In genomic region chr1:89627650-89628049, GRCm38 (mm10) we compare ENCODE assay signal across 9 mouse cellular contexts.
DNase-seq lines count a peak whose midpoint lies in the region; ATAC-seq and TF ChIP-seq lines count a peak whose summit lies in the region.
"Had no signal": no experiment of that assay in that cellular context is flagged by ENCODE, and none has a peak within 500 bp of the region (broad histone marks: within the 10 kb centered on the region; RNA-seq: fewer than 3 reads in every experiment).

No protein-coding gene starts in this region.

- WGBS in kidney, postnatal 0 days = 49% methylated on average over 3 of the region's 3 CpGs
- 53% methylated on average over 3 of the region's 3 CpGs for WGBS in heart, embryonic 10.5 days
- 52% methylated on average over 3 of the region's 3 CpGs for WGBS in forebrain, embryonic 15.5 days

- no peaks in the 10 kb centered on the region for H3K36me3 ChIP-seq in kidney, postnatal 0 days (ENCODE audit: insufficient read depth, low read length)
- H3K36me3 ChIP-seq in heart, embryonic 10.5 days = peaks cover 13% of the 10 kb centered on the region
- H3K36me3 ChIP-seq in forebrain, embryonic 15.5 days = peaks cover 4% of the 10 kb centered on the region; the same call in 1 of the 2 replicates
- H3K36me3 ChIP-seq: heart, embryonic 15.5 days had no signal

- DNase-seq in kidney, postnatal 0 days (ENCODE audit: low spot score) = peak; percentile 16
- no peak for DNase-seq in kidney, postnatal 14 days
- DNase-seq in ES-CJ7 (ENCODE audit: low read depth, low spot score) = peak; percentile 46
- peak; percentile 75 for DNase-seq in brain, adult 2 months (ENCODE audit: low read depth, low spot score)
- DNase-seq in left cerebral cortex, postnatal 14 days (ENCODE audit: low spot score in 2 of 2) = peak; percentile 47 to 60
- DNase-seq in testis, postnatal 10 days (ENCODE audit: low spot score) = peak; percentile 68
- no peak for DNase-seq in heart, embryonic 10.5 days (ENCODE audit: low spot score)

- no peak overlapping the region for H3K4me3 ChIP-seq in kidney, postnatal 0 days (replicated peaks; ENCODE audit: low read depth, low read length)
- H3K4me3 ChIP-seq in heart, embryonic 10.5 days = no peak overlapping the region
- no peak overlapping the region for H3K4me3 ChIP-seq in forebrain, embryonic 15.5 days
- H3K4me3 ChIP-seq: heart, embryonic 15.5 days had no signal

- no peak overlapping the region for H3K9ac ChIP-seq in kidney, postnatal 0 days (ENCODE audit: low read depth, low read length)
- no peak overlapping the region for H3K9ac ChIP-seq in forebrain, embryonic 15.5 days (replicated peaks)
- H3K9ac ChIP-seq: heart, embryonic 15.5 days had no signal

- intact Hi-C loops in left cerebral cortex, postnatal 14 days (cut with DNase I) = loop anchor here (5.0 to 10.0 kb wide), 2 partner anchors 45 to 883 kb away; no protein-coding TSS in a partner anchor

- TF ChIP-seq CTCF in kidney, postnatal 0 days (IDR thresholded peaks at IDR 0.05; ENCODE audit: low read depth) = peak; percentile 60

- no peak for ATAC-seq in kidney, postnatal 0 days (replicated peaks; ENCODE audit: low FRiP score, low read depth)
- ATAC-seq in forebrain, embryonic 15.5 days (replicated peaks) = no peak

- no peaks in the 10 kb centered on the region for H3K9me3 ChIP-seq in kidney, postnatal 0 days (replicated peaks; ENCODE audit: low read length)
- H3K9me3 ChIP-seq in heart, embryonic 10.5 days = no peaks in the 10 kb centered on the region
- H3K9me3 ChIP-seq in forebrain, embryonic 15.5 days = no peaks in the 10 kb centered on the region
- H3K9me3 ChIP-seq: heart, embryonic 15.5 days had no signal

- no peaks in the 10 kb centered on the region for H3K27me3 ChIP-seq in kidney, postnatal 0 days (ENCODE audit: insufficient read depth, low read length)
- H3K27me3 ChIP-seq in heart, embryonic 10.5 days (ENCODE audit: insufficient read depth, poor library complexity, severe bottlenecking) = no peaks in the 10 kb centered on the region
- H3K27me3 ChIP-seq in forebrain, embryonic 15.5 days = no peaks in the 10 kb centered on the region
- H3K27me3 ChIP-seq: heart, embryonic 15.5 days had no signal

- H3K4me2 ChIP-seq in kidney, postnatal 0 days (ENCODE audit: low read length) = no peak overlapping the region
- H3K4me2 ChIP-seq in forebrain, embryonic 15.5 days (replicated peaks) = no peak overlapping the region
- H3K4me2 ChIP-seq: heart, embryonic 15.5 days had no signal

- no peak overlapping the region for H3K27ac ChIP-seq in kidney, postnatal 0 days
- no peak overlapping the region for H3K27ac ChIP-seq in heart, embryonic 10.5 days
- H3K27ac ChIP-seq in forebrain, embryonic 15.5 days (replicated peaks) = no peak overlapping the region; the same call in 1 of the 2 replicates
- H3K27ac ChIP-seq: heart, embryonic 15.5 days had no signal

- no peaks in the 10 kb centered on the region for H3K4me1 ChIP-seq in kidney, postnatal 0 days (replicated peaks; ENCODE audit: insufficient read depth, low read length)
- H3K4me1 ChIP-seq in heart, embryonic 10.5 days = peaks cover 39% of the 10 kb centered on the region
- H3K4me1 ChIP-seq in forebrain, embryonic 15.5 days = peaks cover 10% of the 10 kb centered on the region; the same call in 1 of the 2 replicates

Comparison
In these comparisons a context has a peak if more than half of its experiments do, and no peak if none do; other contexts are left out.
1. DNase-seq: peak in kidney, postnatal 0 days (single experiment), ES-CJ7 (single experiment), brain, adult 2 months (single experiment), left cerebral cortex, postnatal 14 days (2 of 2) and testis, postnatal 10 days (single experiment); none in kidney, postnatal 14 days (single experiment) and heart, embryonic 10.5 days (single experiment).